Mouse (Mus musculus) cerebellum, adult 8-10 months (tissue): ENCODE results near the gene Syk.

ENCODE experiments used
- DNase-seq: peaks from one replicate; pipeline ENCODE4 v3.0.0; 2022

The Syk gene

DNA sequence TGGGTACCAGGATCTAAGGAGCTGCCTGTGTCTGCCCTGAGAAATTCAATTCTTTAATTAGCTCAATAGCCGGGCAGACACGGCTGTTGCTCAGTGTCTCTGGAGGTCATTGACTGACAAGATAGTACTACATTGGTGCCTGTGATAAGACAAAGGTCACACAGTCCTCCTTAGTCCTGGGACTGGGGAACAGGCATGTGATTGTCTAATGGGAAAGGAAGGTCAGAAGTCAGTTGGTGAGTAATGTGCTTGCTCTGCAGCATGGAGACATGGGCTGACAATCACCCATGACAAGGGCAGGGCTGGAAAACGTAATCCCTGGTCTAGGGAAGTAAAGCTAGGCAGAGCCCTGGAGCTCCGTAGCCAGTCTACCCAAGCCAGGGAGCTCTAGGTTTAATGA lies 19.8 kb downstream of the Syk start:
- DNase-seq = no peak

DNA sequence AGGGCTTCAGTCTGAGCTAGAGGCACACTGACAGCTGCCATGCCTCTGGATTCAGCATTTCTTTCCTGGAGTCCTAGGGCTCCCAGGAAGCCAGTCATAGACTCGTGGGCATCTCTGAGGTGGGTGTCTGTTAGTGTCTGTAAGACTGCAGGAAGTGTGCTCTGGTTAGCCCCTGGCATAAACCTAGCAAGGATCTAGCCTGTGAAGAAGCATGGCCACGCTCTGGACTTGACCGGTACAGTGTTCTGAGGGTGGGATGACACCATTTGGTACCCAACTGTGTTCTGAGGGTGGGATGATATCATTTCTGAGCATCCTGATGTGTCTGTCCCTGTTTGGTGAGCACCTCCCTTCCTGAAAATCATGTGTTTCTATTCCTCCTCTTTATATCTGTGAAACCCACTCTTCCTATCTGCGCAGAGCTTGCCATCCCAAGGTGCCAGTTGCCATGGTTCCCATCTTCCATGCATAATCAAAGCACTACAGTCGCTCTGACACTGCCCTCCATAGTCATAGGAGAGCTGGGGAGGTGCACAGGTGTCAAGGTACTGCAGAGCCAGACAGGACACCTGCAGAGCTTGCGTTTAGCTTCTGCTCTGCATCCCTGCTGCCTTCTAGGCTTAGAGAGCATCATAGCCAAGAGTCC lies 20.9 kb downstream of the Syk start:
- DNase-seq = no peak

DNA sequence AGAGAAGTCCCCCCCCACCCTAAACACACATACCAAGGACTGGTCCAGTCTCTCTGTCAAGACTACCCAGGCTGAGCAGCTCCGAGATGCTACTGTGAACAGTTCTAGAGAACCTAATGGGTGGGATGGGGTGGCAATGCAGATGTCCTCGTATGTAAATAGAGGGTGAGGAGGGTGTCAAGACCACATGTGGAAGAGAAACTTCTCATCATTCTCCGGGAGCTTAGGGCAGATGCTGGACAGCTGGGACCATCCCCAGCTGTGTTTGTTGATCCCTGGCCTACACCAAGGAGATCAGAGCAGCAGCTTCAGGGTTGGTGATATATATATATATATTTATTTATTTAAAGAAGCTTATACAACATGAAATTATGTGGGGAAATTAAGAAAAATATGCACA lies 22.0 kb downstream of the Syk start:
- no peak for DNase-seq

DNA sequence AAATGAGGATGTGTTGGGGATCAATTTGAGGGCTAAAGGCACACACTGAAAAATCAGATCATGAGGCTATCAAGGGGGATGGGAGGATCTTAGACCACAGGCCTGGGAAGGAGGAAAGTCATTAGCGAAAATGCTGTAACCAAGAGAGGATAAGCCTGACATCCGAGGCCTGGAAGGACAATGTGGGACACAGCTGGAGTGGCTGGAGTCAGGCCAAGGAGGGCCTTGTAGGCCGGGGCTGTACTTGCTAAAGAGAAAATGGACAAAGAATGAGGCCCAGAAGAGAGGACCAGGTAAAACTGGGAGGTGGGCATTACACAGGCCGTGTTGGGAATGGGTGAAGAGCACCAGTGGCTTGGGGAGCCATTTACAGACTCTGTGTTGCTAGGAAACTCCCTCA lies 22.9 kb downstream of the Syk start:
- no peak for DNase-seq

DNA sequence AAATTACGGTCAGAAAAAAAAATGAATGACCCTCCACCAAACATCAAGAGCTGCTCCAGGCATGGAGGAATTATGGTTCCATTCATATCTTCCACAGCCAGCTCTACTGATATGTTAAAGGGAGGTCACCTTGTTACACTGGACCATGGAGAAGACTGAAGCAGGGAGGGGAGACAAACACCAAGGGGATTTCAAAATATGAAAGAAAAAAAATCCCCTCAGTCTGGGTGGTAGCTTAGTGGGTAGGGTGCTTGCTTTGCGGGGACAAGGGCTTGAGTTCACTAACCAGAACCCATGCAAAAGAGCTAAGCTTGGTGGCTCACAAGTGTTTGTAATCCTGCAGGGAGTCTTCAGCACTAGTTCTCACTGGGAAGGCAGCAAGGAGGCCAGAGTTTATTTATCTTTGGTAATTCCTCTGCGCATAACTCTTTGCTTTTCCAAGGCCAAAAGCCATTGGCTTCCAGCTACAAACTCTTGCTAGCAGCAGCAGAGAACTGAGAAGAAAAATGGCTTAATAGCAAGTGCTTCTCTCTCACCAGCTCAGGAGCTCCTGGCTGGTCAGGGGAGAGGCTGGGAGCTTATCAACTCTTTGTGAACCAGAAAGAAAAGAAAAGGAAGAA lies 23.8 kb downstream of the Syk start:
- DNase-seq = no peak

DNA sequence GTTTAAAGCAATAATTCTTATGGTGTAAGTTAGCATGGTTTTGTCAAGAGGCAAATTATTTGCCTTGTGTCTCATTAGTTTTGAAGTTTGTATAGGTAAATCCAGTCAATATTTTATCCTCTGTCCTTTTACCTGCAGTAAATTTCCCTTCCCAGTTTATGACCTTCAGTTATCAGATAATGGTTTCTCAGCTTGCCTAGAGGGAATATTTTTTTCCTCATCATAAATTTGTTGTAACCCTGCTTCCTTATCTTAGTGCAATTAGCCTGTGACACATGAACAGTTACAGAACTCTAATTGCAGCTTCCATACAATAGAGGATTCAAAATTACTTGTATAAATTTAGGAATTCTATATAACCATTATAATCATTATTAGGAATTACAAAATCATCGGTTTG lies 25.0 kb downstream of the Syk start:
- DNase-seq = no peak

DNA sequence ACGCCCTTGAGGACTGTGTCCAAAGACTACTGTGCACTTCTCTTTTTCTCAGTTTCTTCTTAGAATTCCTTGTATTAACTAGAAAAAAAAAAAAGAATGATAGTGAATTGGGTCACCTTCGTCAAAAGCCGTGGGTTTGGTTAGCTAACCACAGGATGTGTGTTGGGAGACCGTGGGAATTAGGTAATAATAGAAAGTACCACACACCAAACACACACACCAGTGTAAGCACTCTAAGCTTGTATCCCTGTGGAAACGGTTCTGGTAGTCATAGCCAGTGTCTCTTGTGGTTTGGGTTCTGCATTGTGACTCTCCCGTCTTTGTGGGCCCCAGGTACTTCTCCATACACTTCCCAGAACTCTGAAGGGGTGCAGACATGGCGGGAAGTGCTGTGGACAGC lies 27.5 kb downstream of the Syk start:
- no peak for DNase-seq

DNA sequence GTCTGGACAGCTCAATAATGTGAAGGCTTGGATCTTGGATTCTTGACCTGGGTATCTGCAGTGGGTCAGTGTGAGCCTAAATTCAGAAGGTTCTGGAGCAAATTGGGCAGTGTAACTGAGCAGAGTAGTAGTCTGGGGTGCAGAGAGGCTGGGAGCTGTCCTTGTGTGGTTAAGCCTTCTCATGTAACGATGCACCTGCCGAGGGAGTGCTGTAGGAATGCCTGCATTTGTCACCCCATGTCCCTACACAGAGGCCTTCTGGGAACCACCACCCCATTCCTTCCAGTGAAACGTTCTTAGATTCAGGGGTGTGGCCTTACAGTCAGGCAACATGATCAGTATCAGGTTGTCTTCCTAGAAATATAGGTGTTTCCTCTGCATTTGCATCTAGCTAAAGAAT lies 30.3 kb downstream of the Syk start:
- DNase-seq = no peak

DNA sequence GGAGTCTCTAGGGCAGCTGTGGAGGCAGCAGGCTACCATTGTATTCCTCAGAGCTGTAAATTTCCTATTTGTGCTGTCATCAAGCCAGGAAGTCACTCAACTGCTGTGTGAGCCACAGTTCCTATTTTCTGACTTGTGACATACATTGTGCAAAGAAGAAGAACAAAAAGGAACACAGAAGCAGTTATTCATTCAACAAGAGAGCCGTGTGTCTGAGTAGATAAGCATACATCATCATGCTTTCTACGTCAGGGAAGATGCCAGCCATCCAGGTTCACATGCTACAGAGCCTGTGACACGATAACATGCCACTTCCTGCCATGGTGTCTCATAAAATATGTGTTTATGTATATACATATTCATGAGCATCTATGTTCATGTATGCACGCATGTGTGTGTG lies 32.1 kb downstream of the Syk start:
- no peak for DNase-seq

DNA sequence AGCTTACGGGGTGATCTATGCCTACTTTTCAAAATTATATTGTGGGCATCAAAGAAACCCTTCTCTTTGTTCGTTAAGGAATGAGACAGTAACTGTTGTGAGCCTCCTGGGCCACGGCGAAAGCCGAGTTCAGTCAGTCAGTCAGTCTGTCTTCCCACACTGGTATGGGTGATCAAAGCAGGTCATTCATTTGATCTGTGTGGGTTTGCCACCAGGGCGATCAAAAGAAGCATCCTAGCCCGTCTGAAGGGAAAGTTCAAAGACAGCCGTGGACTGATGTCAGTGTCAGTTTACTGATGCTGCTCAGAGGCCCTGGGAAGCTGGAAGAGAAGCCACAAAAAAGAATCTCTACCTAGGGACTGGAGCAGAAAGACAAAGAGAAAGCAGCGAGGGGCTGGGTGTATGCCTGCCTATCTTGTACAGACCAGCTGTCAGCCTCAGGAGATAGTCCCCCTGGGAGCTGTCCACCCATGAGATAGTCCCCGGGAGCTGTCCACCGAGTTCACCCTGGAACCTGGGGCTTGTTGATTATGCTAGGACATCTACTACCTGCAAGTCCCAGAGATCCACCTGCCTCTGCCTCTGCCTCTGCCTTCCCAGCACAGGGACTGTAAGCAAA lies 34.2 kb downstream of the Syk start:
- no peak for DNase-seq

DNA sequence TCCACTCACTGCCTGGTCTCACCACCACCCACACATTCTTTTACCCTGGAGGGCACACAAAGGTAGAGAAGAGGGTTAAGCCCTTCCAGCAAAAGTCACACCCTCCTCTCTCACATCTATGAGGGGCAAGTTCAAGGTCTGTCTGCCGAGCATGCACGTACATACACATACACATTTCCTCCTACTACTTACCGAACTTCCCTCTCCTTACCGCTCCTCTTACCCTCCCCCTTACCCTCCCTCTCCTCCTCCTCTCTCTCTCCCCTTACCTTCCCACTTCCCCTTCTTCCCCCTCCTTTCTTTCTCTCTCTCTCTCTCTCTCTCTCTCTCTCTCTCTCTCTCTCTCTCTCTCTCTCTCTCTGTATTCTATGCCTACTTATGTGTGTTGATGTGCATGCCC lies 35.6 kb downstream of the Syk start:
- no peak for DNase-seq

DNA sequence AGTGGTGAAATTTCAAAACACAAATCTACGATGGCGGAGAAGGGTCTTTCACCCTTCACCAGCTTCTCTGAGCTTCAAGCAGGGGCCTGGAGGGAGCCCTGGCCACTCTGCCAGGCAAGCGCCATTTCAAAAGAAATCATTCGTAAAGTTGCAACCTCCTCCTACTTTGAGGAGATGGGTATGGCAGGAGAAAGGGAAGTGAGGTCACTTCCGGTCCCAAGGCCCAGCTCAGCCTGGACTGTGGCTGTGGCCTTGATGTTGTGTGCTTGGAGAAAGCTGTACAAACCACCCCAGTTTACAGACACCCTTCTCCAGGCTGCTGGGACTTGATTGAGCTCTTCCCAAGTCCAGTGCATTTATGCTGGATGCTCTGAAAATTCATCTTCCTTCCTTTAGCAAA lies 36.5 kb downstream of the Syk start:
- DNase-seq = no peak

DNA sequence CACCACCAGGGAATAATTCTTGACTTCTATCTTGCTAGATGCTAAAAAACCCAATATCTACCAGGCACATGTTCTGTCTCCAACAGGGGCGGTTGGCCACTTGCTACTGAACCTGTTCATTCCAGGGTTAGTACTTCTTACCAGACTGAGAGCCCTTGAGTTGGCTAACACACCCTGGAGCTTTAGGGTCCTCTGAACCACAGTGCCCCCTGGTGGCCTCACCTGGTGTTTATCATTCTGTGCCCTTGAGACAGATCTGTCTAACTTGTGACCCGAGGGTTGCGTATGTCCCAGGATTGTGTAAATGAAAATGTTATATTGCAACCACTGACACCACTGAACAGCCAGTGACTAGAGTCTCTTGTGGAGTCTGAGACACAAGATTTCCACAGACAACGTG lies 41.1 kb downstream of the Syk start:
- DNase-seq = peak; percentile 42

DNA sequence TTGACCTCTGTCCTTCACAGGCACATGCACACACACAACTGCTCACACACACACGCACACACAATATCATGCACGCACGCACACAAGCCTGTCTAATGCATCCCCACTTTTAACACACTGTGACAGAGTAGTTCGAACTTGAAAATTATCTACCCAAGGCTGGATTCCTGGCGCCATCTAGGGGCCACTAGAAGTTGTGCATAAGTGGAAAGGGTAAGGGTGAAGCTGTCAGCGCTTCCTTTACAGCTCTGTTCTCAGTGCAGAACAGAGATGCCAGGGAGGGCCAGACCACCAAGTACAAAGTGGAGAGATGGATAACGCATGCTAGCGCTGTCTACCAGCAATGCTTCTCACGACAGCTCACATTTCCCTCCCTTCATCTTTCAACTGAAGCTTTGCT lies 45.6 kb downstream of the Syk start:
- peak; percentile 25 for DNase-seq

DNA sequence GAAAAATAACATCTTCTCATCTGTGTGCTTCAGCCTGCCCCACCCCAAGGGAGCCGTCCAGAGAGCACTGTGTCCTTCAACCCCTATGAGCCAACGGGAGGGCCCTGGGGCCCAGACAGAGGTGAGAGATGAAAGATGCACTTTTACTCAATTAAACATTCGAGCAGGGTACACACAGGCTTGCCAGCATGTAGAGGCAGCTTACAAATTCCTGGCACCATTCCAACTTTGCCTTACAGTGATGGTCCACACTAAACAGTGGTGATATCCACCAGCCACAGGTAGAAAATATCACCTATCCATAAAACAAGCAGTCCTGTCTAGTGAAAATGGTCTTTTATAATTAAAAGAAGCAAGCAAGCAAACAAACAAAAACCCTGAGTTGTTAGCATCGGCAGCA lies 48.7 kb downstream of the Syk start:
- no peak for DNase-seq

DNA sequence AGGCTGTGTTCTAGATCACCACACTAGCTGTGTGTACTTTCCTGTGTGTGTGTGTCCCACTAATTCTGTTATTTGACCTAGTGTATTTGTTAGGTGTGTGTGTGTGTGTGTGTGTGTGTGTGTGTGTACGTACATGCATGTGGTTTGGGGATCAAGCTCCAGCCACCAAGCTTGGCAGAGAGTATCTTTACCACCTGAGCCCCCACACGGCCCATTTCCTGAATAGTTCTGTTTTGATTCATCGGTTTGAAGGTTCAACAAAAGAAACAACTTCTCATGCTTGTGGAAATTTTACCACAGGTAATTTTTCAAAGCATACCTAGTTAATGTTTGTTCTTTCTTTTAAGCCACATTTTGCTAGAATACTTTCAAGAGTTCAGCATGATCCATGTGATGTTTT lies 52.5 kb downstream of the Syk start:
- DNase-seq = no peak

DNA sequence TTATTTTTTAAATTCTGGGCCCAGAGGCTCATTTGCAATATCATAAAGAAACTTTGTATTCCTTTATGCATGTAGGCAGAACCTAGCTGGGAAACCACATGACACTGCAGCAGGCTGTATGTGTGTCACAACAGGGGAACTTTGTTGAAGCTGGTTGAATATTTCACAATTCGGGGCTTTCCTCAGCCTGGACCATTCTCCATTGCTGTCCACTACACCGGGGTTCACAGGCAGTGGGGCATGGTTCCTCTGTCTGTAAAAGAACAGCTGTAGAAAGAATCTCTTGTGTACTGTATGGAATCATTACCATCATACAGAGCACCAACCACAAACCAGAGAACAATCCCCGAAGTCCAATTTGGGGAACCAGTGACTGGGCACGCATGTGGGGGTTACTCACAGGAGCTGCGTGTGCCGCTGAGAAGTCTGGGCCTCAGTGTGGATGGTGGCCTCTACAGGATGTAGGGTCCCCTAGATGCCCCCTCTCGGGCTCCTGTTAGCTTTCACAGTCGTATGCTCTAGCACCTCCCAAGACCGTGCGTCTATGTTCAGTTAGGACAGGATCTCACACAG lies 53.3 kb downstream of the Syk start:
- no peak for DNase-seq

DNA sequence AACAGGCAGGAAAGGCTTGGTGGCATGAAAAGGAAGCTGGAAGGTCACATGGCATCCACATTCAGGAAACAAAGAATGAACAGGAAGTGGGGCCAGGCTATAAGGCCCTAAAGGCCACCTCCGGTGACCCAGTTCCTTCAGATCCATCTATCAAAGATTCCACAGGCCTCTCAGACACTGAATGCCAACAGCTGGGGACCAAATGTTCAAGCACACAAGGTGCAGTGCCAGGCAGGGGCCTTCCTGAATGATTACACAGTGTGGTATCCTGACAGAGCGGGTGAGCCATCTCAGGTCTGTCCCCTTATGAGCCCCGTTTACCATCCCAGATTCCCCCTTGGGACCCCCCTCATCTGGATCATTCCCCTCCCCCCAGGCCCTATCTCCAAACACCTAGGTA lies 63.6 kb downstream of the Syk start:
- no peak for DNase-seq

DNA sequence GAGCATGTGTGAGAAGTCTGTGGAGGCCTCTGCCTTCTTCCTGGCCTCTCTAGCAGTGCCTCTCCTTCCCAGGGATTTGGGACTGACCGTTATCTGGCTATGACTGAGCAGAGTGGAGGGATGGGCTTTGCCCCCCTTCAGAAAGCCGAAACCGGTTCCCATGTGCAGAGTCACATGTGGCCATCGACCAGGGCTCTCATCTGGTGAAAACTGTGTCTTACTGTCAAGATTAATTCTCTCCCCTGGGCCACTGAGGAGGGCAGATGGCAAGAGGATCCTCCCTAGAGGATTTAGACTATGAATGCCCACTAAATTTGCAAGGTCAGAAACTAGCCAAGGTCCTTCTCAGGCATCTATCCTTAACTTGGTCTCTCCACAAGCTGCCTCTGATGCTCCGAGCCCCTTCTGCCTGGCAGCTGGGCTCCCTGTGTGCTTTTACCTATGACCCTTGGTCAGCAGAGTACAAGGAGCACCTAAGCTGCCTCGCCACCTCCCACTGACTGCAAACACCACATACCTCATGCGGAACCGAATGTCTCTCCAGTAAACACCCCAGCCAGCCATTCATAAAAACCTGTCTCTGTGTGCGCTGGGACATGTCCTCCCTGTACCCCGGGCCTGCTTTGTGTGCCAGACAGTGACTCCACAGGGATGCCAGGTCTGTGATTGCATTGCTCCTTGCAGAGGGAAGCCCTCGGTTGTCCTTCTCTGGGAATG lies 65.2 kb downstream of the Syk start:
- DNase-seq = no peak

DNA sequence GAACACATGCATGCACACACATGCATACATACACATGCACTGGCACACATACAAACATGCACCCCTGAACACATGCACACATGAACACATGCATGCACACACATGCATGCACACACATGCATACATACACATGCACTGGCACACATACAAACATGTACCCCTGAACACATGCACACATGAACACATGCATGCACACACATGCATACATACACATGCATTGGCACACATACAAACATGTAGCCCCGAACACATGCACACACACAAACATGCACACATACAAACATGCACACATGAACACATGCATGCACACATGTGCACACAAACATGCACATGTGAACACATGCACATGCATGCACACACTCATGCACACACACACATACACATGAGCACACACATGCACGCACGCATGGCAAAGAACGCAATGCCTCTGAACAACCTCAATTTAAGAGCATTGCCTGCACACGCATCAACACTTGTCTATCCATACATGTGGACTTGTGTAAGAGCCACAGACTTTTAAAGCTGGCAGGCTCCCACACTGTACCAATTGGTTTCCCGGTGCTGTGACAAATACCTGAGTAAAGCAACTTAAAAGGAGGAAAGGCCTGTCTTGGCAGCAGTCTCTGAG lies 66.9 kb downstream of the Syk start:
- no peak for DNase-seq

DNA sequence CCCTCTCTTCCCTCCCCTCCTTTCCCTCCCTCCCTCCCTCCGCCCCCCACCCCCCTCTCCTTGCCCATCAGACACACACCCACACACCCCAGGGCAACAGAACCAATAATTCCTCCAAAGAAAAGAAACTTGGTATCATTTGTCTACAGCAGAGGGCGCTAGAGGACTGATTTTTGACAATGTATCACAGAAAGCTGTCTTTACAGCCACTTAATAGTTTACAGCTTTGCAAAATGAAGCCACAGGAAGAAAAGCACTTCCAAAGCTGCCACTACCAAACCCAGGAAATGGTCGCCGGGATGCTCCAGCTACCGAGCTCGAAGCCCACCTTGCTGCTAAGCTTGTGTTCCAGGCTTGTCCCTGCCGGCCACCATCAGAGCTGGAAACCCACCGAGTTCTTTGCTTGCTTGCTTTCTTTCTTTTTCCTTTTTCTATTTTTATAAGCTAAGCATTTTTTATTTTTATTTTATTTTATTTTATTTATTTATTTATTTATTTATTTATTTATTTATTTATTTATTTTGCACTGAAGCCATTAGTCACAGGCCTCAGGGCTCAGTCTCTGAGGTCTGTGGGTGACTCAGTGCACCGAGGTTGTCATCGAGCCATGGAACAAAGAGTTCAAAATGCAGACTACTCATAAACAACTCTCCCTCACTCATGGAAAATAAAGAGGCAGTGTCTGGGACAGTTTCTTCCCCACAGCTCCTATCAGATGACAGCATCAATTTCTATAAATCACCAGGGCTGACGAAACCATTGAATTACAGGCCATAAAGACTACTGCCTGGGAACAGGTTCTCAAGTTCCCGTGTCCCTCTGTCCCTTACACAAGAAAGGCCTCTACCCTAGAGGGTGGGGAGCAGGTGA lies 68.6 kb downstream of the Syk start:
- DNase-seq = peak; percentile 46

DNA sequence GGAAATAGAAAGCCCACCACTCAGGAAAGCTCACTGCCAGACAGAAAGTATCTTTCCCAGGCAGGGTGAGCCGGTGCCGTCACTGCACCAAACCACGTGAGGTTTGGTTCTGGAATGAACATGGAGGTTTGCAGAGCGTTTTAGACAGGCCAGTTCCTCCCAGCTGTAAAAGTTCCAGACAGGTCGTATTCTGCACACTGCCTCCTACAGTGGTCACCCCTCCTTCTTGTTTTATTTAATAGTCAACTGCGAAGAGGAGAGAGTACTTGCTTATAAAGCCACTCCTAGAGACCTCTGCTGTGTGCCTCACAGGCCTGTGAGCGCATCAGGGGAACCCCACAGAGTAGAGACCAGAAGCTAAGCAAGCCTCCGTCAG lies 69.3 kb downstream of the Syk start:
- DNase-seq = no peak
